Mouse (Mus musculus) intestine, postnatal 0 days (tissue): Measurements from ENCODE around the gene Ldlrad1. TPM values are rescaled to one million over a fixed set of nuclear protein-coding genes. Genes with fewer than 3 reads are reported as not detected.

ENCODE experiments used
- ATAC-seq: fragments of 200-750 bp; cut with Nextera tagmentation; 2 replicates; pipeline ENCODE4 v1.8.0; 2017; ENCODE audit warnings: mild to moderate bottlenecking, moderate TSS enrichment, moderate library complexity
- H3K27ac ChIP-seq: fragments of 300-500 bp; sonication (generic); 2 replicates; pipeline ENCODE4 v1.5.1; 2014; ENCODE audit warnings: mild to moderate bottlenecking, low read depth, low read length, moderate library complexity
- H3K27me3 ChIP-seq: fragments of 300-500 bp; sonication (generic); replicated peaks from 2 replicates; pipeline ENCODE4 v1.6.1; 2014; ENCODE audit warnings: low read length, mixed read lengths; ENCODE audit not compliant: control insufficient read depth, insufficient read depth
- H3K36me3 ChIP-seq: fragments of 300-500 bp; sonication (generic); 2 replicates; pipeline ENCODE4 v1.6.1; 2014; ENCODE audit warnings: mild to moderate bottlenecking, moderate library complexity; ENCODE audit not compliant: control insufficient read depth, insufficient read depth
- H3K4me1 ChIP-seq: fragments of 300-500 bp; sonication (generic); replicated peaks from 2 replicates; pipeline ENCODE4 v1.6.1; 2014; ENCODE audit warnings: antibody characterized with exemption, low read length, mixed read lengths; ENCODE audit not compliant: control insufficient read depth, insufficient read depth
- H3K4me2 ChIP-seq: fragments of 300-500 bp; sonication (generic); replicated peaks from 2 replicates; pipeline ENCODE4 v1.6.1; 2014; ENCODE audit warnings: low read depth, mild to moderate bottlenecking, moderate library complexity
- H3K4me3 ChIP-seq: fragments of 300-500 bp; sonication (generic); 2 replicates; pipeline ENCODE4 v1.5.1; 2014; ENCODE audit warnings: low read depth, low read length
- H3K9ac ChIP-seq: fragments of 300-500 bp; sonication (generic); 2 replicates; pipeline ENCODE4 v1.6.1; 2014; ENCODE audit warnings: mild to moderate bottlenecking, low read depth, low read length
- H3K9me3 ChIP-seq: fragments of 300-500 bp; sonication (generic); 2 replicates; pipeline ENCODE4 v1.6.1; 2016; ENCODE audit warnings: mixed run types; ENCODE audit not compliant: control insufficient read depth
- CTCF ChIP-seq: sonication (generic); IDR thresholded peaks from 2 replicates; pipeline ENCODE4 v1.5.1; 2016; ENCODE audit warnings: low read depth, mild to moderate bottlenecking, control low read depth, antibody characterized with exemption, moderate library complexity
- WGBS: fragments of 180-500 bp; shearing (Covaris S2); extraction: QIAGEN DNeasy Blood & Tissue Kit; methylation state at CpG from one replicate; pipeline ENCODE4 v1.1.7; 2014; 5-methylcytosine and 5-hydroxymethylcytosine counted together
- polyA plus RNA-seq: library from polyadenylated mRNA; unstranded; fragments of >200 nt; fragmentation: Nextera tagmentation; extraction: Ambion mirVana; gene quantifications from 2 replicates; pipeline ENCODE4 v1.2.1, GENCODE M21; 2015

Ldlrad1 gene
- polyA plus RNA-seq, 1 experiment from 2014 or later: not detected

GRCm38 (mm10) chr4:107217574-107217973 is 8.6 kb downstream of the Ldlrad1 start:
- H3K4me2 ChIP-seq: no peak overlapping the region
- no peaks in the 10 kb centered on the region for H3K4me1 ChIP-seq
- H3K4me3 ChIP-seq: no peak overlapping the region
- H3K9me3 ChIP-seq: no peaks in the 10 kb centered on the region
- H3K9ac ChIP-seq: no peak overlapping the region
- WGBS: 56% methylated on average over 9 of the region's 9 CpGs
- no peaks in the 10 kb centered on the region for H3K27me3 ChIP-seq
- no peak overlapping the region for H3K27ac ChIP-seq
- no peak for TF ChIP-seq CTCF
- H3K36me3 ChIP-seq: no peaks in the 10 kb centered on the region
- no peak for ATAC-seq

DNA sequence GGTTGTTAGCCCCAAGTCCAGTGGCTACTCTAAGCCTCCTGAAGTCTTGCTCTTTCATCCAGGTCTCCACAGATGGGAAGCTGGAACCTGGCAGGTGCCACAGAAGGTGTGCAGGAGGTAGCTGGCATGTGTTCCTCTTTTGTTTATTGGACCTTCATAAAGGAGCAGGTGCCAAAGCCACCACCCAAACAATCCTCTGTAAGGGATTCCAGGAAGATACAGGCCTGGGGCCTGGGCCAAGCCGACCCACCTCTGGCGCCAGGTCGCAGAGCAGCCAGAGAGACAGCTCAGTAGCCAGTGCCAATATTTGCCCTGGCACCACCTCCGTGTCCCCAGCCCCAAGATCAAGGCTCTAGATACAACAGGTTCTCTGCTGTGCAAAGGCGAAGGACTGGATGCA is 12.5 kb downstream of the Ldlrad1 start:
- H3K9ac ChIP-seq: no peak overlapping the region
- H3K4me2 ChIP-seq: no peak overlapping the region
- H3K4me1 ChIP-seq: no peaks in the 10 kb centered on the region
- no peak for ATAC-seq
- no peaks in the 10 kb centered on the region for H3K36me3 ChIP-seq
- WGBS: 83% methylated on average over 5 of the region's 5 CpGs
- H3K4me3 ChIP-seq: no peak overlapping the region
- H3K27me3 ChIP-seq: no peaks in the 10 kb centered on the region
- TF ChIP-seq CTCF: no peak
- H3K27ac ChIP-seq: no peak overlapping the region
- H3K9me3 ChIP-seq: no peaks in the 10 kb centered on the region

- no peak overlapping the region for H3K4me3 ChIP-seq
- no peaks in the 10 kb centered on the region for H3K36me3 ChIP-seq
- peak; percentile 74 for ATAC-seq
- no peak overlapping the region for H3K9ac ChIP-seq
- H3K27me3 ChIP-seq: no peaks in the 10 kb centered on the region
- TF ChIP-seq CTCF: no peak
- no peaks in the 10 kb centered on the region for H3K4me1 ChIP-seq
- no peak overlapping the region for H3K4me2 ChIP-seq
- no peak overlapping the region for H3K27ac ChIP-seq
- 69% methylated on average over 11 of the region's 11 CpGs for WGBS
- H3K9me3 ChIP-seq: no peaks in the 10 kb centered on the region
Measured at GRCm38 (mm10) chr4:107223225-107224204, 14.5 kb downstream of the Ldlrad1 start.

DNA sequence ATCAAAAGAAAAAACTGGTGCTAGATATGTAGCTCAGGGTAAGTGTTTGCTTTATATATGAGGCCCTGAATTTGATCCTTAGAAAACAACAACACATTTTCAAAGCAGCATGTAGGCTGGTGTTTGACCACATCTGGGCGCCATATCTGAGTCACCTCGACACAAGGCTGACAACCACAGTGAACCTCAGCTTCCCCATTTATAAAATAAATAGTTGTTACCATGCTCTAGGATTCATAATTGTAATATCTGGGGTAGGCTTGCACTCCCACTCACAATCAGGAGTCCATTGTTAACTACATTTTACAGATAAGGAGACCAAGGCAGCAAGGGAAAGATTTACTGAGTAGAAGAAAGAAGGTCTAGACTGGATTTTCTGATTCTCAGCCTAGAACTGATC is 17.3 kb downstream of the Ldlrad1 start:
- no peaks in the 10 kb centered on the region for H3K9me3 ChIP-seq
- H3K9ac ChIP-seq: no peak overlapping the region
- H3K27me3 ChIP-seq: no peaks in the 10 kb centered on the region
- WGBS: 87% methylated on average over 2 of the region's 2 CpGs
- H3K4me2 ChIP-seq: no peak overlapping the region
- H3K27ac ChIP-seq: no peak overlapping the region
- no peak for TF ChIP-seq CTCF
- H3K4me3 ChIP-seq: no peak overlapping the region
- H3K4me1 ChIP-seq: no peaks in the 10 kb centered on the region
- no peak for ATAC-seq
- 0 out of 2 replicates have a peak, but pooled peaks cover 2% of the 10 kb centered on the region for H3K36me3 ChIP-seq

DNA sequence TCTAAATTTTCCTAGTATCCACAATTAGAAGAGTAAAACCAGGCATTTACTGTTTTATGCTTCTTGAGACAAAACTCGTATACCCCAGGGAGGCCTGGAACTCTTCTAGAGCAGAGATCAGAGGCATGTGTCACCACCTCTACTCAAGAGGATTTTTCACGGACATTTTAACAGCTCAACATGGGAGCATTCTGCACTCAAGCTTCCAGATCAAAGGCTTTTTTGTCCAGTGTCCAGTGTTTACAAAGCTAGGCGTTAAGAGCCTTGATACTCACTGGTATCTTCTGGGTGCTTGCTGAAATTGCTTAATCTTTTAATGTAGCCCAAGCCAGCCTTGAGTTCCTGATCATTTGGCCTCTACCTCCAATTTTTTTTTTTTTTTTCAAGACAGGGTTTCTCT is 23.2 kb downstream of the Ldlrad1 start:
- H3K36me3 ChIP-seq: peaks cover 41% of the 10 kb centered on the region
- H3K9ac ChIP-seq: no peak overlapping the region

GRCm38 (mm10) chr4:107238253-107238652 is 29.3 kb downstream of the Ldlrad1 start:
- ATAC-seq: peak; percentile 70
- no peak overlapping the region for H3K9ac ChIP-seq
- 47% methylated on average over 2 of the region's 2 CpGs for WGBS
- peak overlapping the region; percentile 15; the same call in 1 of the 2 replicates for H3K27ac ChIP-seq
- TF ChIP-seq CTCF: no peak
- H3K27me3 ChIP-seq: no peaks in the 10 kb centered on the region
- no peak overlapping the region for H3K4me3 ChIP-seq
- H3K9me3 ChIP-seq: no peaks in the 10 kb centered on the region
- H3K4me2 ChIP-seq: no peak overlapping the region
- peaks cover 61% of the 10 kb centered on the region for H3K36me3 ChIP-seq
- no peaks in the 10 kb centered on the region for H3K4me1 ChIP-seq

More for the DNA sequence above, 23.2 kb downstream of the Ldlrad1 start:
- no peak for ATAC-seq
- Histone ChIP-seq H3K4me2 (no peak overlapping the region), H3K4me3 (no peak overlapping the region), H3K9me3 (no peaks in the 10 kb centered on the region), H3K4me1 (no peaks in the 10 kb centered on the region), H3K27me3 (no peaks in the 10 kb centered on the region), H3K27ac (no peak overlapping the region)
- 66% methylated on average over 3 of the region's 3 CpGs for WGBS
- no peak for TF ChIP-seq CTCF
